Mouse (Mus musculus) kidney, adult 11 months (tissue): ENCODE data around the gene Cntnap3.
"Not testable (repeated sequence)": the region's sequence is repeated elsewhere in the genome, so short reads cannot be mapped to it uniquely, and the experiment has no call there.

ENCODE experiments used
- DNase-seq: peaks from one replicate; pipeline ENCODE4 v3.0.0; 2022

Gene Cntnap3

GRCm38 (mm10) chr13:64903585-64904208 lies at the start of gene Cntnap3:
Cntnap3 (minus strand) TSS chr13:64903955.
- no peak for DNase-seq

- DNase-seq, result no peak
Measured at GRCm38 (mm10) chr13:64917191-64917590, 13.4 kb upstream of the Cntnap3 start, which contains the start of gene Spata31. Spata31 (plus strand) TSS chr13:64917406.

- no peak for DNase-seq
Measured at GRCm38 (mm10) chr13:64903132-64903531, 623 bp downstream of the Cntnap3 start.

GRCm38 (mm10) chr13:64865397-64865796 lies 38.4 kb downstream of the Cntnap3 start:
- DNase-seq, result no peak

- DNase-seq, result not testable (repeated sequence)
Measured at GRCm38 (mm10) chr13:64824856-64825255, 78.9 kb downstream of the Cntnap3 start.

GRCm38 (mm10) chr13:64745383-64745782 lies 158.4 kb downstream of the Cntnap3 start:
- DNase-seq, result no peak

- no peak for DNase-seq
Measured at GRCm38 (mm10) chr13:64732244-64732643, 171.5 kb downstream of the Cntnap3 start.

GRCm38 (mm10) chr13:64716791-64717190 lies 187.0 kb downstream of the Cntnap3 start:
- DNase-seq, result no peak

GRCm38 (mm10) chr13:64692463-64692862 lies 211.3 kb downstream of the Cntnap3 start:
- DNase-seq, result no peak
